47 mouse cellular contexts compared by ENCODE assay signal in the genomic region with DNA sequence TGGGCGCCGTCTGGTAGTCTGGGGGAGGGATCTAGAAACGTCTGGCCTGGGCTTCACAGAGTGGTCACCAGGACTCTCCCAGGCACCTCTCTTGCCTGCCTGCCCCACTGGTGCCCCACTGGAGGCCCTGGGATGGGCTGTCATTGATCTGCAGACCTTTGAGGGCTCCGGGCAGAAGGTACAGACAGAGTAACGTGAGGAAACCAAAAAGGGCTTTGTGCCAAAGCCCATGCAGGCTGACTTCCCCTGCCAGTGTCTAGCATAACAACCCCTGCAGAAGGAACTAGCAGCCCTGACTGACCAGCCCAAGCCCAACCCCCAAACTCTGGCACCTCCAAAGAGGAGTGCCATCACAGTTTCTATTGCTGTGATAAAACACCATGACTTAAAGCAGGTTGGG. TPM values are rescaled to one million over a fixed set of nuclear protein-coding genes. Genes with fewer than 3 reads are reported as not detected.
"Had no signal": no experiment of that assay in that cellular context is flagged by ENCODE, and none has a peak within 500 bp of the region (broad histone marks: within the 10 kb centered on the region; RNA-seq: fewer than 3 reads in every experiment).

No protein-coding gene starts in this region.

- H3K9me3 ChIP-seq: heart, embryonic 10.5 days; heart, embryonic 12.5 days; heart, embryonic 13.5 days; heart, embryonic 15.5 days; hindbrain, embryonic 10.5 days; hindbrain, embryonic 12.5 days; hindbrain, embryonic 13.5 days; hindbrain, embryonic 15.5 days; intestine, embryonic 15.5 days; kidney, embryonic 15.5 days had no signal

- H3K36me3 ChIP-seq: heart, embryonic 10.5 days; heart, embryonic 12.5 days; heart, embryonic 13.5 days; heart, embryonic 15.5 days; hindbrain, embryonic 10.5 days; hindbrain, embryonic 12.5 days; hindbrain, embryonic 13.5 days; hindbrain, embryonic 15.5 days; intestine, embryonic 15.5 days; kidney, embryonic 15.5 days had no signal

- H3K9ac ChIP-seq: heart, embryonic 12.5 days; heart, embryonic 13.5 days; heart, embryonic 15.5 days; hindbrain, embryonic 12.5 days; hindbrain, embryonic 13.5 days; hindbrain, embryonic 14.5 days; hindbrain, embryonic 15.5 days; intestine, embryonic 15.5 days; kidney, embryonic 15.5 days had no signal

- DNase-seq: heart, postnatal 10 days; heart, postnatal 14 days; heart, postnatal 36 days; kidney, adult 11 months; kidney, adult 18-20 months; kidney, adult 2 months; kidney, adult 8-10 months; kidney, adult 9 months; kidney, postnatal 10 days; kidney, postnatal 14 days; kidney, postnatal 36 days; kidney, postnatal 4 days; layer of hippocampus, adult 9-11 months; layer of hippocampus, postnatal 36 days had no signal

- ATAC-seq: hindbrain, embryonic 16.5 days; hindbrain, postnatal 0 days; inflammation-experienced regulatory T-cells, adult 6 months; intestine, embryonic 15.5 days; intestine, embryonic 16.5 days; intestine, postnatal 0 days had no signal

- H3K4me2 ChIP-seq: heart, embryonic 11.5 days; heart, embryonic 12.5 days; heart, embryonic 13.5 days; heart, embryonic 15.5 days; hindbrain, embryonic 12.5 days; hindbrain, embryonic 13.5 days; hindbrain, embryonic 14.5 days; hindbrain, embryonic 15.5 days; intestine, embryonic 15.5 days; kidney, embryonic 15.5 days had no signal

- H3K27me3 ChIP-seq: hindbrain, embryonic 12.5 days; hindbrain, embryonic 13.5 days; hindbrain, embryonic 15.5 days; intestine, embryonic 15.5 days had no signal

- H3K4me3 ChIP-seq: heart, embryonic 10.5 days; heart, embryonic 12.5 days; heart, embryonic 13.5 days; heart, embryonic 15.5 days; hindbrain, embryonic 10.5 days; hindbrain, embryonic 12.5 days; hindbrain, embryonic 13.5 days; hindbrain, embryonic 15.5 days; intestine, embryonic 15.5 days; kidney, embryonic 15.5 days; layer of hippocampus, adult 2 months had no signal

- H3K27ac ChIP-seq: heart, embryonic 10.5 days; heart, embryonic 13.5 days; heart, embryonic 15.5 days; hindbrain, embryonic 10.5 days; hindbrain, embryonic 12.5 days; hindbrain, embryonic 13.5 days; hindbrain, embryonic 14.5 days; hindbrain, embryonic 15.5 days; hindbrain, postnatal 0 days; intestine, embryonic 15.5 days; kidney, embryonic 15.5 days; kidney, postnatal 0 days; layer of hippocampus, adult 2 months had no signal

- H3K4me1 ChIP-seq: heart, embryonic 12.5 days; heart, embryonic 13.5 days; heart, embryonic 15.5 days; intestine, embryonic 15.5 days had no signal

RNA-seq across cellular contexts. Expression of a gene that starts 15.1 kb away (rescaled TPM):
- total RNA-seq: hematopoietic stem cell, adult 5-6 weeks; layer of hippocampus, adult 18-20 months; layer of hippocampus, postnatal 10 days; left cerebral cortex, adult 18-20 months had no signal
- polyA plus RNA-seq: inflammation-experienced regulatory T-cells, adult 6 months had no signal

RNA-seq across cellular contexts. Expression of a gene that starts 53.2 kb away (rescaled TPM):
- total RNA-seq: heart, postnatal 10 days; heart, postnatal 14 days; heart, postnatal 25 days; heart, postnatal 36 days; hematopoietic stem cell, adult 5-6 weeks; layer of hippocampus, adult 18-20 months; layer of hippocampus, adult 2 months; layer of hippocampus, adult 8-10 months; layer of hippocampus, postnatal 10 days; layer of hippocampus, postnatal 14 days; layer of hippocampus, postnatal 25 days; layer of hippocampus, postnatal 36 days had no signal
- polyA plus RNA-seq: heart, embryonic 12.5 days; heart, embryonic 13.5 days; heart, embryonic 14.5 days; heart, embryonic 15.5 days; heart, embryonic 16.5 days; heart, postnatal 0 days; inflammation-experienced regulatory T-cells, adult 6 months; intestine, embryonic 14.5 days; intestine, embryonic 15.5 days; intestine, postnatal 0 days; kidney, adult 2 months; kidney, embryonic 14.5 days; kidney, embryonic 15.5 days; kidney, postnatal 0 days; large intestine, adult 2 months had no signal
